Mouse (Mus musculus) telencephalon, adult 2 months (tissue): ENCODE measurements at regions not wholly inside any gene's neighbourhood (a gene's known extent, or its start where the extent isn't known, plus 50 kb on each side); places are given as distances from the start of the nearest gene placed in this dataset.

ENCODE experiments used
- DNase-seq: peaks from one replicate; pipeline ENCODE4 v3.0.0-alpha.2; 2011; ENCODE audit warnings: low read depth, low spot score

DNA sequence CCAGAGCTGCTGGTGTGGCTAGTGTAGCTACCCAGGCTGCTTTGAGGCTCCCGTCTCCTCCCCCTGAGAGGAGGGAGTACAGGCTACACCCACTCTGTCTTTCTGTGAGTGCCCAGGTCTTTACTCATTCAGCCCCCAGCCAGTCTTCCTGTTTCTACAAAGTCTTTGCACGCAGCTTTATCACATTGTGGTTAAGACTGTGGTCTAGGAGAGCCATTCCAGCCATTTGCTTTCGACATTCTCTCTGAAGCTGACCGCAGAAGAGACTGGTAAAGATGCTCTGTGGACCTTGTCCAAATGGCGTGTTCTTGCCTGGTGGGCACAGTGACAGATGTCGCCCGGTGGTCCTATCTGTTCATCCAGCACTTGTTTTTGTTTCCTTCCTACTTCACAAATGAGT is 62.0 kb downstream of the Tpra1 start:
- no peak for DNase-seq

DNA sequence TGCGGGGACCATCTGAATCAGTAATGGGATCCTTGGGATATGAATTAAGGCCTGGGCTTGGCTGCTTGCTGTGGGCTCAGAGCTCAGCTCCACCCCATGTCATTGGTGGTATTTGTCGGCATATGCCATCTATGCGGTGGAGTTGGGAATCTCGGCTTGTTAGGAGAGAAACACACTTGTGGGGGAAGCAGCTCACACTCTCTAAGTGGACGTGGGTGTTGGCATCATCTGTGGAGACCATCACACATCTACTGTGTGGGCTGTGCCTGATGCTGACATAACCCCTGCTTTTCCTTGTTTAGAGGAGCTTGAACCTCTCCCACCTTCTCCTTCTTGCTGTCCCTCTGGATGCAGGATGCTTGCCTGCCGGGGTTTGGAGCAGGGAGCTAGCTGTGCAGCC is 62.9 kb downstream of the Tpra1 start:
- peak; percentile 80 for DNase-seq

DNA sequence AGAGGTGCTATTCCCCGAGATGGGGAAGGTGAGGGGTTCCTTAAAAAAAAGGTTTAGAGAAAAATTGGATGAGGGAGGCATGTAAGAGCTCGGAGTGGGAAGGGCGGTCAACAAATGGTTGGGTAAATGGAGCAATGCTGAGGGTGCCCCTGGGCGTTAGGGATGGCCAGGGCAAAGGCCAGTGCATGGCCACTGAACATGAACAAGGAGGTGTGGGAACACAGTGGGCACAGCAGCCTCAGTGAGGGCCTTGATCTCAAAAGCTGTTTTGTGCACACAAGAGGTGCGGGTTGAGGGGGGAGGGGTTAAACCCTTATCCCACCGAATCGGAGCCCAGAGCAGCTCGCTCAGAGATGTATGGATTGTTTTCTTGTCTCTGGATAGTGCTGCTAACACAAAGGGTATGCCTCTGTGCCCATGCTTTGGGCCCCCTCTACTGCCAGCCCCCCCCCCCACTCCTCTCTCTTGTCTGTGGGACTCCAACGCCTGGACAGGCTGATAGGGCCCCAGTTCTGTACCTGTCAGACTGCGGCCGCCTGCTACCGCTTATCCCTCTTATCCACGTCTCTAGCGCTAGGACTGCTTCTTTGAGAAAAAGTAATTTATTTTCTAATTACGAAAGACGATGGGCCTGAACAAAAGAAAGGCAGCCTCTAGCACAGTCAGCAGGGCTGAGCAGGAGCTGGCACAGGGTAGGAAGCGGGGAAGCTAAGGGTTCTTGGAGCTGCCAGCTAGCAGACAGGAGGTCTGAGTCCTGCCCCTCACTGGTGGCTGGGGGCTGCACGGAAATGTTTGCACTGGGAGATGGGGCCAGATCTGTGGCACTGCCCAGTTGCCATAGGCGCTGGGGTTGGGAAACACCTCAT is 63.5 kb downstream of the Tpra1 start:
- DNase-seq: no peak

DNA sequence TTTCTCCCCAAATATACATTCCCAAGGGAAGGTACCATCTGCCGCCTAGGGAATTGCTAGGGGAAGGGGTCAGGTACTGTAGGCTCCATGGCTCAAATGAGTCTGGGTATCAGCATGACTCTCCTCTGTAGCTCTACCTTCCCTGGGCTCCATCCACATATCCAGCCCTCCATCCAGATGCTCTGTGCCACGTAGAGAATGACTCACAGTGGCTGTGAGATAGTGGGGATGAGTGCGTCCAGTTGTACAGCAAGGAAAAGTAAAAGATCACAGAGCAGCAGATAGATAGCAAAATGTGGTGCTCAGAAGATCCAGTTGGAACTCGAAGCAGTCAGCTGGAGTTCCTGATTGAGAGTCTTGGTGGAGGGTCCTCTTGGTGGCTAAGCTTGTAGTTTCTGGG is 64.5 kb downstream of the Tpra1 start:
- DNase-seq: no peak

DNA sequence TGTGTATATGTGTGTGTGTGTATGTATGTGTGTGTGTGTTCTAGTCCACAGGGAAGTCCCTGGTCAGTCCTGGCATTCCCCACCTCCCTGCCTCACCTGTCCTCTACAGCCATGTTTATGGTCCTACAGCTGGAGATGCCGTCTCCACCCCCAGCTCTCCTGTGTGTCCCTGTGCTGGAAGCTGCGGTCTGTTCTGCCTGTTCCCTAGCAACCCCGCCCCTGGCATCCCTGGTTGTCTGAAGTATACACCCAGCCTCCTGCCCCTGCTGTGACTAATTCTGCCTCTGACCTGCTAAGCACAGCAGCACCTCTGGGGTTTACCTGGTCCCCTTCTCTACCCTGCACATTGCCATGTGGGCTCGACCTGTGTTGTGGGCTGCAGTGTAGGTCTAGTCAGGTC is 66.8 kb downstream of the Tpra1 start:
- DNase-seq: peak; percentile 46

DNA sequence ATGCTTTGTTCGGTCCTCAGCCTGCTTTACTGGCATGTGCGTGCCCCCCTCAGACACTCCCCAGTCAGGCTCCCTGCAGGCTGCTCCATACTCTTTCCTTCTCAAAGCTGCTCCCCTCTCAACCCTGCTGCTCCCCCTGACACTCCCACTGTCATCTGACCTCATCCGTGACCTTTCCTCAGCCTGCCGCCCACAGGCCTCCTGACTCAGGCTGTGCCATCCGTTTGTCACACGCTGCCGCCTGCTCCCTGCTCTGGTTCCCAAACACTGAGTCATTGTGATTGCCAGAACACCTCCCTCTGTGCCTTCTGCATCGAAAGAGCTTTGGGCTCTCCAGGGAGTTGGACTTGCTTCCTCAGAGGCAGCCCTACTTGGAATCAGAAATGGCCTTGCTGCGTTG is 69.7 kb downstream of the Tpra1 start:
- peak; percentile 79 for DNase-seq

DNA sequence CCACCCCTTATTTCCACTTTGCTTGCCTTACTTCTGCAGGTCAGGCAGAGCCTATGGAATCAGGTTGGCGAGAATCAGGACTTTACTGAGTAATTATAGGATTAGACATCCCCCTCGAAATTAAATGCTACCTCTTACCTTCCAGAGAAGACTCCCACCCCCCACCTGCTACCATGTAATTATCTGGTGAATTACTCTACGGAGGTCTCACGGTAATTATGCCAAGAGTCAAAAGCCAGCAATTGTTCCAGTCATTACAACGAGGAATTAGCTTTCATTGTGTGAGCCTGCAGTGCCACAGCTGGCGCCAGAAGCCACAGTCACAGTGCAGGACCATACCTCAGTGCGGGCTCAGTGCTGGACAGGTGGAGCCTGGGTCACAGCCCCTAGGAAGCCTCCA is 72.4 kb downstream of the Tpra1 start:
- no peak for DNase-seq

DNA sequence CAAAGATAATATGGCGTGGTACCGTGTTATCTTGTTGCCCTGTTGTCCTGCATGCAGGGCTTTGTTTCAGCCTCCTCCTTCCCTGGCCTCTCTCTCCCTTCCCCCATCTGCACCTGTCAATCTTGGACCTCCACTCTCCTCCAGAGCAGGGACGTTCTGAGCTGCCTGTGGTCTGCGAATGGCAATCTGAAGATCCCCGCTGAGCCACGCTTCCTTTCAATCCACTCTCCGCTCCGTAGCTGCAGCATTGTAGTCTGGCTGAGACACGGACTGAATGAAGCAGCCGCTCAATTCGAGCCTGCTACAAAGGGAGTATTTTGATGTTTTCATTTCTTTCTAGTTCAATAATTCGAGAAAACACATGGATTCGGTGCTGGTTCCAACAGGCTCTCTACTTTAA is 74.5 kb downstream of the Tpra1 start:
- DNase-seq: no peak

DNA sequence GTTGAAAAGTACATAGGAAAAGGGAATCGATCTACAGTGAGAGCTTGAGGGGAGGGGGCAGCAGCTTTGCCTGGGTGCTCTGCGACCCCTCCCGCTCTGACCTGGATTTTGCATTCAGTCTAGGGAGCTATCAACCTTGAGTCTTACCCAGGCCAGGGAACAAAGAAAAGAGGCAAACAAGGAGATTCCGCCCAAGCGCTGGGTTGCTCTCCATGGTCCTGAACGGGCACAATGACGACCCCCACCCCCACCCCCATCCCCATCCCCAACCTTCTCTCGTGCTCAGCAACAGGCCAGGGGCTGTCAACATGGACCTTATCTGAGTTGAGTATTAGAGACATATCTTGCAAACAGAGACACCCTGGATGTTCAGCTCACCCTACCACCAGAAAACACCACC is 74.9 kb downstream of the Tpra1 start:
- no peak for DNase-seq

DNA sequence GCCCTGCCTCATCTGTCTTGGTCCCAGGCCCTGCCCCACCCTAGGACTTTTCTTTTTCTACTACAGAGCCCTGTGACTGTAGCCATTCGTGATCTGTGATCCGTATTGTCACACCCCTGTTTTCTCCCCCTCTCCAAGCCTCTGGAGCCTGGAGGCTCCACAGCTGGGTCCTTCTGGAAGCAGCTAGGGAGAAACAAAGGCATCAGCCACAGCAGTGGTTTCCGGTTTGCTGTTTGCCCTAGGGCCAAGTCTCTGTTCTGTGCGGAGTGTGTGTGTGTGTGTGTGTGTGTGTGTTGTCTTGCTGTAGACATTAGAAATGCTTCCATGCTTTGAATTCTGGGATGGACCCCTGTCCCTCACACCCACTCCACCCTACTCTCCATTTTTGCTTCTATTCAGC is 76.9 kb downstream of the Tpra1 start:
- DNase-seq: no peak

DNA sequence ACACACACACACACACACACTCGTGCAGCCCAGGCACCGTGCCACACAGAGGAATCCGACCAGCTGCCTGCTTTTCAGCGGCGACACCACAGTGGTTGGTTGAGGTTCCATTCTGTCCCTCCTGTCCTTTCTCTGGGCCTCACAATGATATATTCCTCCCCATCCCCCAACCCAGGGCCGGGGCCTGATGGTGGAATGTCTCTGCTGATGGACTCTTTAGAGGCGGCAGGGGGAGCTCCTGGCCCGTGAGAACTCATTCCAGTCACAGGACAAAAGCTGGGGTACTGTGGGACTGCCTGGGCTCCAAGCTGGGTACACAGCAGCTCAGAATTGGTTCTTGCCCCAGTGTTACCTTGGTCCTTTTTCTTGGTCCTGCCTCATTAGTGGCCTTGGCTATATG is 78.1 kb downstream of the Tpra1 start:
- DNase-seq: no peak

DNA sequence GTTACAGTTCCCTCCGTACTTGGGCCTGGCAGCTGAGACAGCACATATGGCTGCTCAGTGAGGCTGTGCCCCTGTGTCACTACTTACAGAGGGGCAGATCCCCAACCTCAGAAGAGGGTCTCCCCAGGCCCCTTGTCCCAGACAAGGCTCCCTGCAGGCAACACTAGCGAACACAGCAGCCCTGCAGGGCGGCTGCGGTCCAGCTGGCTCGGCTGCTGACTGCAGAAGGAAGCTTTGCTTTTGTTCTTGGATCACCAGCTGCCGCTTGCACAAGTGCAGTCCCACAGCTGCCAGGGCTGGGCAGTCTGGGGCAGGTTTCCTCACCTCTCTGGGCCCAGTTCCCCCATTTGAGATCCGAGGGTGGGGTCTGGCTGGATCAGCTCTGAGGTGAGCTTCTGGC is 79.5 kb downstream of the Tpra1 start:
- DNase-seq: no peak

DNA sequence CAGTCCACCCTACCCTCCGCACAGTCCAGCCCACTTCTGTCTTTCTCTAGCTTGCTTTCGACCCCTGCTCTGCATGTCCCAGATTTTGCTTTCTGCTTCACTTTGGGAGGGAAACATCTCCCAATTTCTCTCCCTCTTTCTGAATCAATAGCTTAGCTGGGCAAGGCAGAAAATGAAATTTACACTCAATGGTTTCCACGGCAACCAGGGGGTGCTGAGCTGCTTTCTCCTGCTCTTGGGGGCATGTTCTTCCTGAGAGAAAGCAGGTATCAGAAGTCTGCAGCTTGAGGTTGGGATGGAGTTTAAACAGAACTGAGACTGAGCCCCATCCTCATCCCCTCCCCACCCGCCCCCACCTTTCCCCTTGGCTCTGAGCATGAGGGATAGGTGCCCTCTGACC is 82.1 kb downstream of the Tpra1 start:
- DNase-seq: no peak

DNA sequence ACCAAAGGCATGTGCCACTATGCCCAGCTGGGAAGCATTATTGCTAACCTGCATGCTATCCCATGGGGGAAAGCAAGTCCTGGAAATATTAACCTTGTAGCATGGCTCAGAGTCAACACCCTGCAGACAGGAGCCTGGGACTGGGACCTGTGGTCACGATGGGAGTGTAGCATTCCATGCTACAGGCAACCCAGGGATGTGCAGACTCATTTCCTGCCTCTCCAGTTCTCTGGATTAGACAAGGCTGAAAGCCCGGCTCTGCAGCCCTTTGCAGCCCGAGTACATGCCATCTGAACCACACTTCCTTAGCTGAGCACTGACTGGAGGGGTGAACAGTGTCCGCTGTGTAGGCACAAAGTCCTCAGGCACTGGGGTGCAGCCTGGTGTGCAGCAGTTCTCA is 82.8 kb downstream of the Tpra1 start:
- no peak for DNase-seq

DNA sequence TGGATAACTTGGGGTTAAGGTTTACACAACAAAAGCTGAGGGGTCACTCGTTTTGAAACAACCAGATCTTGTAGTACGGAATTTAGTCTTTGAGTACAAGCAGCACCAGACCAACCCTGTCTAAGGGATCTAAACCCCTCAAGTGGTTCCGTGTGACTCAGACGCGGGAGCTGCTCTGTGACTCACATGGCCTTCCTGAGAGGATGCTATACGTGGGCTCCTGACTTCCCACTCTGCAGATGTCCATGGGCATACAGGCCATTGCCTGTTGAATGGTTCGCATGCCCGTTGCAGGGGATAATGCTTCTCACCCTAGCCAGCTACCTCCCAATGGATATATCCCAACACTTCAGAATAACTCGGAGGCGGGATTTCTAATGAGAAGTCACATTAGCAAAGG is 86.5 kb downstream of the Tpra1 start:
- no peak for DNase-seq

DNA sequence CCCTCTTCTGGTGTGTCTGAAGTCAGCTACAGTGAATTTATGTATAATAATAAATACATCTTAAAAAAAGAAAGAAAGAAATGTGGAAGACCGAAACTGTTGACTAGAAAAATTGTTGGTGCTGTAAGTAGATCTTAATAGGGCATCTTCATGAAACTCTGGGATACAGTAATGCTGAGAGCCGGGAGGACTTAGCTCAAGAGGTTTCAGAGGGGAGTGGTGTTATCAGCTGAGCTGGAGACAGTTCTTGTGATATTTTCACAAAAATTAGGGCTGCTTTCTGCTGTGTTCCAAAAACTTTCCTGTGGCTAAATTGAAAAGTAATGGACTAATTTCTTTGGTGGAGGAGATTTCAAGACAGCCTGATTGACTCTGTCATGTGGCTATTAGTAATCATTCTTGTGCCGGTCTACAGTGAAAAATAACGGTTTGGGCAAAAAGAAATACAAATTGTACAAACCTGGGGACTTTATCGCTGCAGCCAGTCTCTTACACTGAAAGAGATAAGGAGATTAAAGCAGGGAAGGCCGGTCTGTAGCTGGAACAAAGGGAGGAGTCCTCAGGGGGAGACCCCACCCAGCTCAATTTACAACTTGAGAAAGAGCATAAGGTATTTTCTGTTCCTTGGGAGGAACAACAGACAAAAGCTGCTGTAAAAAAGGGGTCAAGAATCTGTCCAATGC is 87.7 kb downstream of the Tpra1 start:
- no peak for DNase-seq

DNA sequence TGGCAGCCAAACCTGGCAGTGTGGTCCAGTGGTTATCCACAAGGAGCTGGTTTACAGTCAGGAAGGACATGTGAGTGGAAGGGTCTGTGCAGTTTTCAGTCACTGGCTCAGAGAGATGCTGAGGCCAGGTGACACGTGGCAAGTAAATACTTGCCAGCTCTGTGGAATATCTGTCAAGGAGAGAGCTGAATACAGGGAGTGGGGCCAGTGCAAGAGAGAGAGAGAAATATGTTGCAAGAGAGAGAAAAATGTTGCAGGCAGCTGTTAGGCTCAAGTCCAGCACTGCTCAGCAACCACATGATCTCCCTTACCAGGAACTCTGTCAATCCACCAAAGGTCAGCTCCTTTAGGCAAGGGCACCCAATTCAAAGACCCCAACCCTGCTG is 88.2 kb downstream of the Tpra1 start:
- no peak for DNase-seq

DNA sequence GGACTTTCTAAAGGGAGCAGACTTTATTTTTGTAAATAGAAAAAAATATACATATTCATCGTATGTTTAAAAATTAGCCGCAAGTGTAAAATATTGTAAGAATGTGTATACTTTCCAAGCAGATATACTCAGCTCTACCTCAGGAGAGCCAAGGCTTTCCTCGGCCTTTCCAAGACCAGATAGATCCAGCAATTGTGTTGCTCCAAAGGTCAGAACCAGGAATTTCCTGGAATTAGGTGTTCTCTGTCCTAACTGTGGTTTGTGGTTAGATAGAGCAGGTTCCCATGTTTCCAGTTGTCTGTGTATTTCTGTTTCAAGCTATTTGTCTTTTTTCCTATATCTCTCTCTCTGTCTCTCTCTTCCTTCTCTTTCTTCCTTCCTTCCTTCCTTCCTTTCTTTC is 93.0 kb downstream of the Tpra1 start:
- no peak for DNase-seq

DNA sequence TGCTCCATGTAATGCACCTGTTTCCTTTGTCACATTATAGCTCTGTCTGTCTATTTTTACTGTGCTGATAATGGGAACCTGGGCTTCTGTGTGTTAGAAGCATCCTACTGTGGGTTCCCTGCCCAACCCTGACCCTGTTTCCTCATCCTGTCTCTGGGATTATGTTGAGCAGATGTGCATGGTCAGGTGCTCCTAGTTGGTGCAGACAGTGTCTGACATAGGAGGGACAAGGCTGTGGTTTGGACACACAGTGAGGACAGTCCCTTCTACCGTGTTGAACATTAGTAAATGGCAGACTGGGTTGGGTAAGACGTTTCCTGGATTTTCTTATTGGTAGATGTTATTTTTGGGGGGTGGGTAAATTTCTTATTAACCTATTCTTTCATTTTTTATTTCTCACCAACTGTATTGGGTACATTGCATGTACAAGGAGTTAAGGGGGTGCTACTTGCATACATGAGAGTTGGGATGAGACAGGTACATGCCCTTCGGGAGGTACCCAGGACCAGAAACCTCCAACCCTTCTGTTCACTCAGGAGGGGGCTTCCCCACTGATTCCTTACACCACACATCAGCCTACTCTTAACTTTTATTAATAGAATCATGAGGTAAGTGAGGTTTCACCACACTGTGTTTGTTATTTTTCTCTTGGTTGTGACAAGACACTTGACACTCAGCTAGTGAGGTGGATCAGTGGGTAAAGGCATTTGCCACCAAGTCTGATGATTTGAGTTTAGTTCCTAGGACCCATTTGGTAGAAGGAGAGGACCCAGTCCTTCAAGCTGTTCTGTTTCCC is 97.1 kb downstream of the Tpra1 start:
- DNase-seq: no peak

DNA sequence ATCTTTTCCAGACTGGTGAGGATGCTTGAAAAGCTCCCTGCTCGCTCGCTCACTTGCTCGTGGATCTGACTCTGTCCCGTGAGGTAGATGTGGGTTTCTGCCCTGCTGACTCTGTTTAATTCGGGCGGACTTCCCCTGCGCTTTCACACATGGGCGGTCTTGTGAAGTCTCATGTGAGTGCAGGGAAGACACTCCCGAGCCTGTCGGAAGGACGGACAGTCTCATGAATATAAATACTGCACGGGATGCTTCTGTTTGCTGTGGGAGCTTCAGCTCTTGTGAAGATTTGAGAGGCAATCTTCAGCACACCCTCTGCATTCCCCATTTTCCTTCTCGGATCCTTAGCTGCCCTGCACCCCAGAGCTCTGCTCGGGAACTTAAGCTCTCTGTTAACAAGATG is 98.3 kb downstream of the Tpra1 start:
- DNase-seq: no peak

DNA sequence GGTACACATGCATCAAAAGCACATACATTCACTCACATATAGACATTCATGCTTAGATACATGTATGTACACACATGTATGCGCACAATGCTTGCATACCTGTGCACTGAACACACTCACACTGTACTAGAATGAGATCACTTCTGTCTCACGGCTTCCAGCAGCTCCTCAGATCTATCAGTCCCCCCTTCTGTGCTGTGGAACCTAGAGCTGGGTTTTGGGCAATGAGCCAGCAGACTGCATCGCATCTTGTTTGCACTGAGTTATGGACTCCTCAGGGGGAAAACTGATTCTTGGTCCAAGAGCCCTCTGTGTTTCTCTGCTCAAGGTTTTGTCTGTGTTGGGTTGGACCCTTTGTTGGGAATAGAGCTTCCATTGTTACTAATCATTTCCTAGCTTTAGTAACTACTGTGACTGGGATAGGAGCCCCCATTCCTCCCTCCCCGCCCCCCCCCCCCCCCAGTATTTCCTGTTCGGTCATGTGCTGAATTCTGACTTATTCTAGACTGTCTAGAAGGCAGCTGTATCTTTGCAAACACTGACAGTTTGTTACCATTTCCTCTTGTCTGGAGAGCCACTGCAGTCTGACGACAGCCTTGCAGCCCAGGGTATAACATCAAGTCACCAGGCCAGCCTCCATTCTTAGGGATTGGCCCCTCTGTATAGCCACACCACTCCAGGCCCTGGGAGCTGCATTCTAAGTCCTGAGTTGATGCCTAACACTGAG is 101.3 kb downstream of the Tpra1 start:
- DNase-seq: no peak

DNA sequence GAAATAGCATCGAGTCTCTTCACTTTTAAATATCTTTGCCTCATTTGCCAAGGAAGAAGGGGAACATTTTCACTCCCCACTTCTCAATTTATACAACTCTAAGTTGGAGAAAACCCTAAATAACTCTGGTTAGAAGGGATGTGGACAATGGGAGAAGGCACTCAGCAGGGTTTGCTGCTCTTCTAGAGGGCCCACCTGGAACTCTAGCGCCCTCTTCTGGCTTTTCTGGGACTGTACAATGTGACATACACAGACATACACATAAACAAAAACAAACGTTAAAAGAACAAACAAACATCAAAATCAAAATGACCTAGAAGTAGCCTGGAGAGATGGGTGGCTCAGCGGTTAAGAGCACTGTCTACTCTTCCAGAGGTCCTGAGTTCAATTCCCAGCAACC is 103.0 kb downstream of the Tpra1 start:
- no peak for DNase-seq
